Mouse (Mus musculus) urinary bladder, adult 18-20 months (tissue): ENCODE results near the gene Adora1.

Experiments used
- DNase-seq, 2 experiments: peaks; one replicate each; pipeline ENCODE4 v3.0.0; 2022; ENCODE audit warnings: low spot score in 2 of 2, mixed read lengths in 2 of 2

The Adora1 gene

DNA sequence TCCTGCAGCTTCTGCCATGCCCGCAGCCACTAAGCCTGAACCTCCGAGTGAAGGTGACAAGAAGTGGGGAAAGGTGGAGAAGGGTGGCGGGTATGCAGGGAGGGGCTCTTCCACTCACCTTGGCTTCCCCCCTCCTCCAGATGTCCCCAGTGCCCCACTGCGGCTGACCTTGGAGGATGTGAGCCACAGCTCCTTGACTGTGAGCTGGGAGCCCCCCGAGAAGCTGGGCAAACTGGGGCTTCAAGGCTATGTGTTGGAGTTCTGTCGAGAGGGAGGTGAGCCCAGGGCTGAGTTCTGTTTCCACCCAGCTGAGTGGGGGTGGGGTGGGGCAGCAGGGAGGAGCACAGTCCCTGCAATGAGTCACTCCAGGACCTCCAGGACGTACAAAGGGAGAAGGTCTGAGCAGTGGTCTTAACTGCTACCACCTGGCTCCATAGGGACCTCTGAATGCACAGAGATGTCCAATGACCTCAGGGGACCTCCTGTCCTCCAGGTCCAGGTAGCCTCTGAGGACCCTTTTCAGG is 41.5 kb downstream of the Adora1 start:
- DNase-seq, result no peak

DNA sequence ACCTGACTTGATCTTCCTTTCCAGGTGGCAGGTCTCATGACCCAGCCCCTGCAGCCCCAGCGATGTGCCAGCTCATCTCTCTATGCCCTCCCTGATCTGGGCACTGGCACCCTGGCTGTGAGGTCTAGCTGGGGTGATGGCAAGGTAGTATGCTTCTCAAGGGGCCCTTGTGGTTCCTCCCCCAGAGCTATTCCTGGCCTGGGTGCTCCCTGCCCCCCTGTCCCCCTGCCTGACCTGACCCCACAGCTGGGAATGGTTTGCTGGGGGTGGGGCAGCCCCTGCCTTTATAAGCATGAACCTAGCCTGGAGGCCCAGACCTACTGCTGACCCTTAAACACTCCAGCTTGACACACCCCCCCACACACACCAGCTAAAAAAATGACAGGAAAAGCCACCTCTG is 42.1 kb downstream of the Adora1 start, which contains the start of gene Mybph:
Mybph (plus strand) TSS at position 323 of the 400 bp plus-strand sequence.
- DNase-seq, result no peak

DNA sequence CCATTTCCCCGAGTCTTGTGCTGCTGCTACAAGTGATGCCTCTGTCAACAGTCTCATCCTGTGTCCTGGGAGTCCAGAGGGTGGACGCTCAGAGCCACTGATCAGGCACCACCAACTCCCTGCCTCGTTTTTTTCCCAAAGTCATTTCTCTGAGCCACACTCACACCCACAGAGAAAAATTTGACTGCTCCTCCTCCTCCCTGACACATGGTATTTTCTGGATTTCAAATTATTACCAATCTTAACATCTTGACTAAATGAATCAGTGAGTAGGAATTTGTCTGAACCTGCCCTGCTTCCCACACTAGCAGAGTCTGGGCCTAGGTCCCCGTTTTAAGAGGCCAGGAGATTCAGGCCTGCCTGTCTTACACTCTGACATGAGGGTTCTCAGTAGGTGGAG is 43.2 kb downstream of the Adora1 start:
- no peak for DNase-seq

DNA sequence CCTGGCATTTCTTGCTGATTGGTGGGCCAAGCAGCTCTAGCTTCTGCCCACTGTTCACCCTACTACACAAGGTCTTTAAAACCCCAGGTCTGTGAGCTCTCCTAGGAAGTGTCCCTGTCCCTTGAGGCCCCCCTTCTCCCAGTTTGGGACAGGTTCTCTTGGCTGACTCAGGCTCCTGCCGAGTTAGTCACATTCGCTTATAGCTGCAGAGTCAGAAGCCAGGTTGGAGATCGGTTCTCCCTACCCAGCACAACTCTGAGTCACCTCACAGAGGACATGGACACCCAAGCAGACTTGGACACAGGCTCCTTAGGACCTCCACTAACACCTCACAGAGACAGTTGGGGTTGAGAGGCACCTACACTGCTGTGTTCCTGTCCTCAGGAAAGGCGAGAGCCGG is 44.0 kb downstream of the Adora1 start:
- DNase-seq, result peak in 1 of 2 experiments; percentile 18

DNA sequence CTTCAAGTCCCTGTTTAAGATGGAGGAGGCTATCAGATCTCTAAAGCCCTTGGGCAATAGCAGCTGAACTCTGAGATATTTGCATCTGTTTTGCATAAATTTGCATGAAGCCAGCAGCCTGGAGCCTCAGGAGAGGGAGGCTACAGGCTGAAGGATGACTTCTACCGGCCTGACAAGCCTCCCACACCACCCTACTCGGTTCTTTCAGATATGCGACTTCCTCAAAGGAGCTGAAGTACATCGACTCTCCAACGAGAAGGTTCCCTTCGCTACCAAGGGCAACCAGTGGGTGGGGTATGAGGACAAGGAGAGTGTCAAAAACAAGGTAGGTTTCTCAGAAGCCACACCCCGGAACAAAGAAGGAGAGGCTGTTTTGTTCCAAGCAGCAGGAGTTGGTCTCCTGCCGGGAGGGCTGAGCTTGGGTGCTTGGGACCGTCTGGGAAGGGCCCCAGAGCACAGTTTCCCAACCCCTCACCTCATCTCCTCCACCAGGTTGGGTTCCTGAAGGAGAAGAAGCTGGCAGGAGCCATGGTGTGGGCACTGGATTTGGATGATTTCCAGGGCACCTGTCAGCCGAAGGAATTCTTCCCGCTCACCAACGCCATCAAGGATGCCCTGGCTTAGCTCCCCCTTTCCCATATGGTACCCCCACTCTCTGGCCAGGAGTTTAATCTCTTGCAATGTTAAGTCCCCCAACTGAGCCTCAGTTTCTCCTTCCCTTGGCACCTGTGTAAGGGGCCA is 46.1 kb downstream of the Adora1 start:
- no peak for DNase-seq

DNA sequence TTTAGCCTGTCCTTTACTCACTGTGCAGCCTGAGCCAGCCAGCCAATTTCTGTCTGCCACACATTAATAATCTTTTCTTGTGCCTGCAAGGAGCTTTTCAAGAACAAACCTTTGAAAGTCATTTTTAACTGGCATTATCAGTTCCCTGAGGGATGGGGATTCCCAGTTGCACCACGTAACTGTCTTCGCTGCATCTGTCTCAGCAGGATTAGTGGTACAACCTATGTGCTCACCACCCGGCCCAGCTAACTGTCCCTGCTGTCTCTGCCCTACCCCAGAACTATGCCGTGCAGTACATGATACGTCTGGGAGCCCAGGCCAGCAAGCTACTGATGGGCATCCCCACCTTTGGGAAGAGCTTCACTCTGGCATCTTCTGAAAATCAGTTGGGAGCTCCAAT is 47.0 kb downstream of the Adora1 start:
- no peak for DNase-seq

DNA sequence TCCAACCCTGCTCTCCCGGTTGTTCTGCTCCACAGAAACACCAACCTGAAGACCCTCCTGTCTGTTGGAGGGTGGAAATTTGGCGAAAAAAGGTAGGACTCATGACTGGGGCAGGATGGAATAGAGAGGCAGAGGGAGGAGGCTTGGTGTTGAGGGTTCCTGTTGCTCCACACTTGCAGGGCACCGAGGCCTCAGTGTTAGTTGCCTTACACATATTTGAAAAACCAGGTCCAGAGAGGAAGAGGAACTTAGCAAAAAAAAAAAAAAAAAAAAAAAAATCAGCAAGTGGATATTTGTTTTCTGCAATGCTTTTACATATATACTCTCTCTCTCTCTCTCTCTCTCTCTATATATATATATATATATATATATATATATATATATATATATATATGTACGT is 51.1 kb downstream of the Adora1 start:
- DNase-seq, result no peak

DNA sequence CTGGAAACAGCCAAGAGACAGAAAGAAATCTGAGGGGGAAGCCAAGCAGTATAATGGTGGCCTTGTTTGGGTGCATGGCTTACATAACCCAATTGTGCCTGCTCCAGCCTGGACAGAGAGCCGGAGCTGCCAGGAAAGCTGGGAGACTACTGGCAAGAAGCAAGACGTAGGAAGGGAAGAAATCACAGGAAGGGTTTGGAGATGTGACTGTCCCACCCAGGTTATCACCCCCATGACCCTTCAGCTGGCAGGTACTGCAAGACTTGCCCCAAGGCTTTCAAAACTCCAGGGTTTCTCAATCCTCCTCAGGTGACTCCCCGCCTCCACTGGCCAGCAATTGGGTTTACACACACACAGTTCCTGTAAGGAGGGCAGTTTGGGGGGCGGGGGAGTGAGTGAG is 53.2 kb downstream of the Adora1 start, which contains the start of gene Chil1:
Chil1 (plus strand) TSS at position 152 of the 400 bp plus-strand sequence.
- peak in 1 of 2 experiments; percentile 13 for DNase-seq

DNA sequence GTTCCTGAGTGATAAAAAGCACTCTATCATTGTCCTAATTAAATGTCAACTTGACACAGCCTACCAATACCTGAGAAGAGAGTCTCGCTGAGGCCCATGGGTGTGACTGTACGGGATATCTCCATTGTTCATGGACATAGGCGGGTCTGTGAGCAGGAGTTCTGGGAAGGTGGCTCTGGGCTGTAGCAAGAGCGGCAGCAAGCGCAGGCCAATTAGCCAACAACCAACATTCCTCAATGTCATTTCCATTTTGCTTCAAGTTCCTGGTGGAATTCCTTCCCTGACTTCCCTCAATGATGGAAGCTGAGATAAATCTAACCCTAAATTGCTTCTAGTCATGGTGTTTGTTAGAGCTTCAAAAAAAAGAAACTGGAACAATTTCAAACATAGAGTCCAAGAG is 57.3 kb downstream of the Adora1 start:
- no peak for DNase-seq

DNA sequence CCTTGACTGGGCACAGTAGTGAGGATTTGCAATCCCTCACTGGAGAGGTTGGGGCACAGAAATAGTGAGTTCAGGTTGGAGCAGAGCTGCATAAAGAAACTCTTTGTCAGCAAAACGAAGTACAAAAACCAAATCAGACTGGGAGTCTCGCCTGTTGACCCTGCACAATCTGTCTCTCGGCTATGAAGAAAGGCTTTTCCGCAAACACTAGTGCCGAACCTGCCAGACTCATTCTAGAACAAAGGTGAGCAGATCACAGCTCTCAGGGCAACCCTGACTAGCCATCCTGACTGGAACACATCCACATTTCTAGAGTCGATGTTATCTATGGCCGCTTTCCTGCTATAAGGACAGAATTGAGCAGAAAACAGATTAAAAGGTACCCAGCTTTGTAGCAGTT is 62.1 kb downstream of the Adora1 start:
- DNase-seq, result no peak

DNA sequence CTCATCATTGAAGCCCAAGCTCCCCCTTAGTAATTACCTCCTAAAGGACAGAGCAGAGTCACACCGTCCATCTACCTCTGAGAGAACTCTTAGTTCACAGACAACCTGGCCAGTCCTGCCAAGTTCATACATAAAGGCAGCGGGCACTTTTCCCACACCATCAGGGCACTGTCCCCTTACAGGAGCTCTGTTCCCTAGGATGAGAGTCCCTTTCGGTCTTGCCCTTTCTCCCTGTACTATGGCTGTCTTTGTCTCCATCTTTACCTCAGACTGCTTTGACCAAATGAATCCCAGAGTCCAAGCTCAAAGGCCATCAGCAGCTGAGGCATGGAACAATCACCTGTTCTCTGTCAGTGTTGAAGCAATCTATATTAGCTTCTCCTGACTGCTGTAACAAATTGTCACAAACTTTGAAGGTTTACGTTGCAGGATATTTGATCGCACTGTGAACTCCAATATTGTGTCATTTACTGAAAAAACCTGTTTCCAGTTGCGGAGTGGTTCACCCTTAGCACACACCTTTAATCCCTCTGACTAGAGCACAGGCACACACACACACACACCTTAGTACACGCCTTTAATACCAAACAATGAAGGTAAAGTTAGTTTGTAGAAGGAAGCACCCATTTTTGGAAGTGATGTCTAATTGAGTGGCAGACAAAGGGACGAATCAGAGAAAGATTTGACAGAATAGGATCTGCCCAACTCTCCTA is 66.1 kb downstream of the Adora1 start:
- DNase-seq, result no peak

DNA sequence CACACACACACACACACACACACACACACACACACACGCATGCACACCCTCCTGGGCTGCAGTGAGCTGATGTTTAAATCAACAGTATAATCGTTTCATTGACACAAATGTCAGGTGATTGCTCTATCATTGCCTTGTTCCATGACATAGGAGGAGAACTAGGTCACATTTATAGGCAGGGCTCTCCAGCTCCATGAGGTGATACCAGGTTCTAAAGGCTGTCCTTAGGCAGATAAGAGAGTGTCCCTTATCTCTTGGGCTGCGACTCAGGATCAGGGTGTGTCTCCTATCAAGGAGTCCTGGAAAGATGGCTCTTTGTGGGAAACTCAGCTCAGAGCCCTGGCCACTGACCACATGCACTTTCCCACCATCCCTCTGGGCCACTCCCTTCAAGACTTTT is 66.7 kb downstream of the Adora1 start:
- DNase-seq, result no peak

DNA sequence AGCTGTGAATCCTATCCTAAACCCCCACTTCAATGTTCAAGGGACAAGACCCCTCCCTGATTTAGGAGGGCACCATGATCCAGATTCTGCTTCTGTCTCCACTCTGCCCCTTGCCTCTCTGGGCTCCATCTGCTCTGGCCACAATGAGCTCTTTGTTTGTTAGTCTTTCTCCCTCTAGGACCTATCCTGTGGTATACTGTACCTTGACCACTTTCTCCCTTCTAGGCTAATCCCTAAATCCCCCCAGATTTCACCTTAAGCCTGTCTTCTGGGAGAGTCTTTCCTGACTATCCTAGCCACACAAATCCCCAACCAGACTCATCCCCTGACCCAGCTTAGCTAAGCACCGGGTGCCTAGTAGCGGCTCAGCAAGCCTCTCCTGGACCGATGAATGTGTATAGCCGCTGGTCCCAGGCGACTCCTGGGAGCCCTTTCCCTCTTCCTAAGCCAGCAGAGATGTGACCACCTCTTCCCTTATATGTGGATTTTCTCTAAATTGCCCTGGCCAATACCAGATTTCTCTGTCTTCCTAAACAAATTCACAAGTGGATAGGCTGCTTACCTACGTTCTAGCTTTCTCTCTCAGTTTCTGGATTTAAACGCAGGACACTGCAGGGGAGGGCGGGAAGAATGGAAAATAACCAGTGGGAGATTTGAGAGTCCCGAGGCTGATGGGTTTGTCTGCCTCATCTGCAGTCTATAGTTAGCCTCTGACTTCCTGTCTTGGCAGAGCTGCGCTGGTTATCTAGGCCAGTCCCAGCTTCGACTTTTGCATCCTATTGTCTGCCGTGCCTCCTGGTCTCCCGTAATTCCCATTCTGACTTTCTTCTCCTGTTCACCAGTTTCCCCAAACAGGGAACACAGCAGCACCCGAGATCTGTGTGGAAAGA is 67.6 kb downstream of the Adora1 start:
- no peak for DNase-seq

DNA sequence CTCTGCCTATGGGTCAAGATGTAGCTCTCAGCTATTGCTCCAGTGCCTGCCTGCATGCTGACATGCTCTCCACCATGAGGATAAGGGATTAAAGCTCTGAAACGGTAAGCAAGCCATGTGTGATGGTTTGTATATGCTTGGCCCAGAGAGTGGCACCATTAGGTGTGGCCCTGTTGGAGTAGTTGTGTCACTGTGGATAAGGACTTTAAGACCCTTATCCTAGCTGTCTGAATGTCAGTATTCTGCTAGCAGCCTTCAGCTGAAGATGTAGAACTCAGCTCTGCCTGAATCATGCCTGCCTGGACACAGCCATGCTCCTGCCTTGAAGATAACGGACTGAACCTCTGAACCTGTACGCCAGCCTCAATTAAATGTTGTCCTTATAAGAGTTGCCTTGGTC is 68.7 kb downstream of the Adora1 start:
- DNase-seq, result no peak

DNA sequence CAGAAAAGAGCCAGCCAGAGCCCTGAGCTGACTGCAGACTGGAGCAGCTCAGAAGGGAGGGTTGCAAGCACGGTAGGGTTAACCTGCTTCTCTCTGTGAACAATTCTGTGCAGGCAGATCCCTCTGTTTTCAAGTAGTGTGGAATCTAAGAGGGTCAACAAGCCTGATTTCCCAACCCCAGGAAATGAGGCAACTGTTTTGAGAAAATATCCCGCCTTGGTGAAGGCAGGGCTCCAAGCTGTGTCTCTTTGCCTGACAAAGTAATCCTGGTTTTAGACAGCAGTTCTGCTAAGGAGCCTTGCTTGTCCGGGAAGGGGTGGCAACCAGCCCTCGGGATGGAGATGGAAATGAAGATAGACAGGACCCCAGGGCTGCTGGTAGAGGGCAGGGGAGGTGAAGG is 70.8 kb downstream of the Adora1 start:
- peak in 1 of 2 experiments; percentile 9 for DNase-seq

DNA sequence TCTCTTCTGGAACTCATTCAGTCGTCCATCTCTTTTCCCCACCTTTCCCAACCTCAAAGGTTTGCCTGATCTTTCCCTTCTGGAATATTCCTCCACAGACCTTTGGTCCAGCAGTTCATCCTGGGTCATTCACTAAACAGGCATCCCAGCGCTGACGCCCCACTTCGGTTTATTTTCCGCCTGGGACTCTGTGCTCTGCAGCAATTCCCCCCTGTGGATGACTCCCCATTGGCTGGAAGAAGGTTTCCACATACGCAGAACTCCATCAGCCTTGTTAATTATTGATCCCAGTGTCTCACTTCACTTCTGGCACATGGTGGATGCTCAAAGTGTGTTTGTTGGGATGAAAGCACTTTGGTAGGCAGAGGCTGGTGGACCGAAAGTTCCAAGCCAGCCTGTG is 71.8 kb downstream of the Adora1 start:
- no peak for DNase-seq

DNA sequence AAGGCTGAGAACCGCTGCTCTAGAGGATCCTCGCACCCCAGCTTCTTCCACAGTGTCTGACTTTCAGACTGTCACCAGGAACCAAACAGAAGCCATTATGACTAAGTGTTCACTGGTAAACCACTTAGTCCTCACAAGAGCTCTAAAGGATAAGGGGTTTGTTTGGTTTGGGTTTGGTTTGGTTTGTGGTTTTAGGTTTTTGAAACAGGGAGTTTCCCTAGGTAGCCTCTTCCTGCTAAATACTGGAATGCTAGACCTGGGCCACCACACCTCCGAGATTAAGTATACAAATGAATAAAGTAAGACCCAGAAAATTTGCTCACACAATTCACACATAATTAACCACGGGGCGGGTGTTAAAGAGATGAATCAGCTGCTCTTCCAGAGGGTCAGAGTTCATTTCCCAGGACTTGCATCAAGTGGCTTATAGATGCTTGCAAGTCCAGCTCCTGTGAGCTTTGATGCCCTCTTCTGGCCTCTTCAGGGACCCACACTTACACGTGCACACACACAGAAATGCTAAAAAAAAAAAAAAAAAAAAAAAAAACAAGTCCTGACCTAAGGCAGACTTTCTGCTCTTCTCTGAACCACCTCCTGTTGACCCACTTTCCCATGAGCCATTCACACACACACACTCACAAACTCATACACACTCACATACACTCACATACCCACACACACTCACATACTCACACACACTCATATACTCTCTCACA is 72.6 kb downstream of the Adora1 start:
- no peak for DNase-seq

DNA sequence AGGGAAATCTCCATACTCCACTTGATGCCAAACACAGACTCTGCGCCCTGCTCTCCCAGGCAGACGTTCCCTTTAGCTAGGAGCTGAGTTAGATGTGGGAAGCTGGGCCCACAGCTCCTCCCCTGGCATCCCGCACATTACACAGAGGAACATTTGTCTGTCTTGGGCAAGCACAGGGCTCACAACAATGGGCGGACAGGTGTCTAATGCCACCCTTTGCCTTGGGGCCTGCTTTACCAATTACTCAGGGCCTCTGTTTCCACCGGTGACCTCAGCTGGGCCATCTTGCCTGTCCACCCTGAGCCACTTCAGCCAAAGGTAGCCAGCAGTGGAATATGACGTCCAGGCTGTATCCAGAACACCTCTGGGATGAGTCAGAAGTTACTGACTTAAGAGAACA is 73.8 kb downstream of the Adora1 start:
- no peak for DNase-seq

DNA sequence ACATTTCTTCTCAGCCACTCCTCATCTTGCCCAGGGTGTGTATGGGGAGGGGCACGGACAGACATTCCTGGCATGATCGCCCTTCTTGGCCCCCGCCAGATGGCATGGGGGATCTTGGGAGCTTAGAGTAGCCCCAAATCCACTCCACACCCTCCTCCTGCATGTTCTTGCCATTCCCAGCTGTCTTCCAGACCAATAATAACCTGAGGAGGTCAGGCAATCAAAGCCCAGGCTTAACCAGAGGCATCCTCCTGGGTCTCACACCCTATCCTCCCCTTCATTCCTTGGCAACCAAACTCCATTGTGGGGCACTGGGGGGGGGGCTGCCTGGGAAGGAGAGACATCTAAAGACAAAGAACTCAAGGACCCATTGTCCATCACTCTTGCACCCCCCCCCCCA is 74.8 kb downstream of the Adora1 start:
- no peak for DNase-seq

DNA sequence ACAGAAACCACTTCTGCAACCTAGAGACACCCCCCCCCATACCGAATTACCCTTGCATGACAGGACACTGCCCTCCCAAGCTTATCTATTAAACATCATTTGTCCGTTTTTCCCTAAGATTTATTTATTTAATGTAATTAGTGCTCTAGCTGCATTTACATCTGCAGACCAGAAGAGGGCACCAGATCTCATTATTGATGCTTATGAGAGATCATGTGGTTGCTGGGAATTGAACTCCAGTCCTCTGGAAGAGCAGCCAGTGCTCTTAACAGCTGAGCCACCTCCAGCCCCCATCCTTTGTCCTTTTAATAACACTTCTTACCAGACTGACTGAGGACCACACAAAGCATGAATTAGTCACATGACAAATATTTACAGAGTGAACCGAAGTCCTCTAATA is 80.6 kb downstream of the Adora1 start:
- DNase-seq, result no peak

DNA sequence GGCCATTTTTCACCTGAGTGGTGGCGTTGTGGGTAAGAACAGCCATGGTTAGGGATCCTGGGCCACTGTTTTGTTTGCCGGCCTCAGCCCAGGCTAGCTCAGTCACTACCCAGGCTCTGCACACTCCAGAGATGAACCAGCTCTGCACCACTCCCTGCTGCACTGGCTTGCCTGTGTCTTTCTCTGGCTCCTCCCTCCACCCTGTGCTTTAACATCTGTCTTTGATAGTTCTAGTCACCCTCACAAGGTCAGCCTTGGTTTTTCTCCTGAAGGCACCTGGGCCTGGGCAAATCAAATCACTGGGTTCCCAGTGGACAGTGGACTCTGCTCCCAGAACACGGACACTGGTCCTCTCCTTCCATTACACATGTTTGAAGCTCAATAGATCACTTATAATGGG is 81.1 kb downstream of the Adora1 start:
- no peak for DNase-seq
